Mouse (Mus musculus): ENCODE data around the gene Ubp1. TPM values are rescaled to one million over a fixed set of nuclear protein-coding genes. Genes with fewer than 3 reads are reported as not detected.

Ubp1 gene
- total RNA-seq, 2 experiments from 2014 or later: 53.6 to 54.6 TPM

DNA sequence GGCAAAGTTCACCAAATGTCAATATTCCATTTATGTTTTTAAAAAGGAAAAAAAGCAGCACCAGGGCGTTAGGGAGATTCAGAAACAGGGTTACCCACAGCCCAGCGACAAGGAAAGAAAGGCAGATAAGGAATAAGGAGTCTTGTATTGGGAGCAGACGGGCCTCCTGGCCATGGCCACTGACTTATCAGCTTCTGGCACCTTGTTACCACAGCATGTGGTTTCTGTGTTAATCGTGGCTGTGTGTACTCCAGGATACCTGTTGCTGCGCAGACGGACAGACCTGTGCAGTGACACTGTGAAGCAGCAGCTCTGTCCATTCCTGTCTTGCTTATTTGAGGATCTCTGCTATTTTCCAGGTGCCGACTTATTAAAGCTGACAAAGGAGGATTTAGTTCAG, 38.2 kb downstream of the Ubp1 start:
- no peak for DNase-seq

DNA sequence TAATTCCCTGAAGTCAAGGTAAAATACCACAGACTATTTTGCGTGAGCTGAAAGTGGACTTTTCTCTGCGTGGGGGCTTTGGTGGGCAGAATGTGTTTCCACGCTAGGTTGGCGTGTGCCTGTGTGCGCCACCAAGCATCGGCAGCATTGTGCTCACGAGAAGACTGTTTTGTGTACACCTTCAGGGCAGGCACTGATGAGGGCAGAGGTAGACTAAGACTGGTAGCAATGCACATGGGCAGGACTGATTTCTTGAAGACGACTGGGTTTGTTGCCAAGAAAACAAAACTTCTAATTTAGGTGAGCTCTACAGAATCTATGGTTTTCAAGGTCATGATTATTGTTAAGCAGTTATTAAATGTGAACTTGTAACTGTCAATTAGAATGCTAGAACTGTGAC, 38.7 kb downstream of the Ubp1 start:
- no peak for DNase-seq

DNA sequence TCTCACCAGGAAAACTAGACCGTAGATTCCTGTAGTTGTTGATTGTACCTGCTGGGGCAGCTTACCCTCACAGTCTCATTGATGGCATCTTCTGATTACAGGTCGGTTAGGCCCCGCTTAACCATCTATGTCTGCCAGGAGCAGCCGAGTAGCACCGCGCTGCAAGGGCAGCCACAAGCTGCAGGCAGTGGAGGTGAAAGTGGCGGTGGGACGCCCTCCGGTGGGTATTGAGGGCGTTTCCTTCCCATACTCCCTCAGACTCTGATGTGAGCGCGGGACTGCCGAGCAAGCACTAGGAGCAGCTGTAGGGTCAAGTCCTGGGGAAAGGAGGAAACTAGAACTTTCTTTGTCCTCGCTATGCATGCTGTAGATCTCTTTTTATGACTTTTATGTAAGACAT, 39.3 kb downstream of the Ubp1 start:
- no peak for DNase-seq

DNA sequence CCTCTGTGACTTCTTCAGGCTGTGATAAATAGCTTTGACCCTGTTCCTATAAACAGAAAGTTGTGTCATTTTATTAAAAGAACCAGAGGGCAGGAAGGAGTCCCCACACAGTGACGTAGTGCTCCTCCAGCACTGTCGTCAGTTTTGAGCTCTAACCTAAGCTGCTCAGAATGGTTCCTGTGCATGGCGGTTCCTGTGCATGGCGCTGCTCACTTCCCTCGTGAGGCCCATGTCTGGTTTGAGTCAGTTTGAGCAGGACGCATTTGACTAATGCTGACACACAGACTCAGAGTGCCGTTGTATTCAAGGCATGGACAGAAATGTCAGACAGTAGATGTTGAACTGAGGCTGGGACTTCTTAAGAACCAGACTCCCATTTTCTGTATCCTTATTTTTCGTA, 40.9 kb downstream of the Ubp1 start:
- DNase-seq: no peak

DNA sequence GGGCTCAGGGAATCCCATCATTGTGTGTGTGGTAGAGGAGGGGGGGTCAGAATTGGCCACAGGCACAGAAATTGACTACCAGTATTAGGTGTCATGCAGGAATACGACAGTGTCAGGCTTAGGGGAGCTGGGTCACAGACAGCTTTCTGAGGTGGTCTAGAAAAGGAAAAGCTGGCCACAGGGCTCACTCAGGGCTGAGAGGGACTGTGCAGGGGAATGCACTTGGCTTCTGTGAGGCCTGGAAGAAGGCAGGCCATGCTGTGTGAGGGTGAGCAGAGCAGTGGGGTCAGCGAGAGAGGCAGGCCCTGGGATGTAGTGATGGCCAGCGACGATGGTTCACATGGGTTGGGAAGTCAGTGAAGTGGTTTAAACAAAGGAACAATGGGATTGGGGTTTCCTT, 43.1 kb downstream of the Ubp1 start:
- DNase-seq: no peak

DNA sequence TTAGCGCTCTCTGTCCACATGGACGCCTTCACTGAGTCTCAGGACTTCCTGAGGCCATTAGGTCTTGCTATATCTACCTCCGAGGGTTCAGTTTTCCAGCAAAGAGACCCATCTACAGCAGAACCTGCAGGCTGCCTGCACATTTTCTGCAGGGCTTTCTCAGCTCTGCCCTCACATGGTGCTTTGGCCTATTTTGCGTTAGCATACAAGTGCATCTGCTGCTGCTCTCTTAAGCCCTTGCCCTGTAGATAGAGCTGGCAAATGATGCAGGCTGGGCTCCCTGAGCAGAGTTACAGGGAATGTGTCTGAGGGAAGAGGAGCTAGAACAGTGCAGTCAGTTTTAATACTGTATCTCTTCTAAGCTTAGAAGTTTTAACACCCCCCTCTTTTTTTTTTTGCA, 44.2 kb downstream of the Ubp1 start:
- DNase-seq: no peak

DNA sequence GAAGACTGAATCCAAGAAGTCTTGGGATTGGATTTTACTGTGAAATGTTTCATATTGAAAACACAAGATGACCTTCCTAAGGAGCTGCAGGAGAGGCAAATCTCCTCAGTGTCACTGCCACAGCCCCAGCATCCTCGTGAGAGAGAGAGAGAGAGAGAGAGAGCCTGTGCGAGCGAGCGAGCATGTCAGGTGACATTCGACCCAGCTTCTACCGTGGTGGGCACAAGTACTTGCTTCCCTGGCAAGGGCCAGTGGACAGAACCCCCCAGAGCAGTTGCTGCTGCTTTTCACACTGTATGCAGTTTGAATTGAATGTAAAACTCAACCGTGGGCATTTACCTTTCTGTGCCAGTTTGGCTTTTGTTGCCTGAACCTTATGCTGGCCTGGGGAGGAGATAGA, 44.7 kb downstream of the Ubp1 start:
- DNase-seq: no peak

DNA sequence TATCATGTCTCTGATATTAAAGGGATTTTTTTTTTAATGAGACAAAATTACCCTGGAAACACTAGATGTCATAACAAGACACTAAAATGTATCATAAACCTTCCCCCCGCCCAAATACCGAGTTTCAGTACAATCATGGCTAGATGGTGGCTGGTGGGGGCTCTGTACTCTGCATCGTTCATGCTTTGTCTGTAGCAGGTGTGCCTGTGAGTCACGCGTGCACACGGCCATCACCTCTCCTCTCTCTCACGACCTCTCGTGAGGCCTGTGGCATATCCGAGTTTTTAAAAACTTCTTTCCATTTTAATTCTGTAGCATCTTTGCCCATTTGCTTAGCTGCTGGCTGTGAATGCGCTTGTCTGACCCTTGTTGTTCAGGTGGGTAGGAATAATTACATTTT, 45.5 kb downstream of the Ubp1 start:
- no peak for DNase-seq

DNA sequence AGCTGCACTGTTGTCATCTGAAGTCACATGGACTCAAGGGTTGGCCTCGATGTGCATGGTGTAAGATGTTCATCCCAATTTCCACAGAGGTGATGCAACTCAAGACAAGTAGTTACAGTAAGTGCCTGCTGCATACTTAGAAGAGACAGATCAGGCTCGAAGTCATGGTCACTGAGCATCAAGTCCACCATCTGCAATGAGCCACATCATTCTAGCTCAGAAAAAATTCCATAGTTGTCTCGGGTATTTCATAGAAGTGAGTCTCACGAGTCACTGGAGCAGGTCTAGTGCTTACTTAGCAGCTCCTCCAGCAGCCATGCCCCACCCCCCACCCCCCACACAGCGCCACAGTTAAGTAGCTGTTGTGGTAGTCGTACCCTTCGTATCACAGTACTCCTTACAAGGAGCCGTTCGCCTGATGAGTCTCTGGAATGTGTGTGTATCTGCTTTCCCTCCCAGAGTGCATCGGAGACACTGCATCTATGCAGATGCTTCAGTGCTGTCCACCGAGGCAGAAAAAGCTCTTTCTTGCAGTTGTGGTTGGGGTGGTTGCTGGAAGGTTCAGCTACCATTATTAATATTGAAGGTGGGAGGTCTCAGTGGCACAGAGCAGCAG, 46.6 kb downstream of the Ubp1 start:
- no peak for DNase-seq

DNA sequence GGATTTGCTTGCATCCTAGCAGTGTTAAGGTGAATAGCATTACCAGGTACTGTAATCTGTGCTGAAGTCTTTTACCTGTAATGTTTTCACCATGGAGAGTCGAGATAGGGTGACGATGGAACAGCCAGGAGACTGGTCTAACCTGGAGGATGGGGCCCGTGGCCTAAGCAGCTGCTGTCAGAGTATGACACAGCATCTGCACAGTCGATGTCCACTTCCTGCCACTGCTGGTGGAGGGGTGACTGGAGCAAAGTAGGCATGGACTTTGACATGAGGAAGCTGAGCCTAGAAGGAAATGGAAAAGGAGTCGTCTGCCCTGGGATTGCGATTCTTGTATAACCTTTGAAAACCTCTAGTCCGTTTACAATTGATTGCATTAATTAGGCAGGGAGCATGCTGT, 47.9 kb downstream of the Ubp1 start:
- no peak for DNase-seq

DNA sequence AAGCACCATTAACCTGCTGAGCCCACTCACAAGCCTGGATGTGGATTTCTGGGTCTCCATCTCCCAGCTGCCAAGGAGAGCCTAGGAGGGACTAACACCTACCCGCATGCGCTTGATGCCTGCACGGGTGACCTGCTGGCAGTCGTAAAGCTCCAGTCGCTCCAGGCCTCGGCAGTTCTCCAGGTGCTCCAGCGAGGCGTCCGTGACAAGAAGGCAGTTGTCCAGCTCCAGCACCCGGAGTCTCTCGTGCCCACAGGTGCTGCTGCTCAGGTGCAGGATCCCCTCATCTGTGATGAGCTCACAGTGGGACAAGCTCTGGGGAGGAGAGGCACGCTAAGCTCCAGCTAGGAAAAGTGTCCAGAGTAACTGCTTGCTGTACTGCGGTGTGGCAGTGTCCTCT, 48.6 kb downstream of the Ubp1 start:
- DNase-seq: peak in 1 of 2 experiments; percentile 8

DNA sequence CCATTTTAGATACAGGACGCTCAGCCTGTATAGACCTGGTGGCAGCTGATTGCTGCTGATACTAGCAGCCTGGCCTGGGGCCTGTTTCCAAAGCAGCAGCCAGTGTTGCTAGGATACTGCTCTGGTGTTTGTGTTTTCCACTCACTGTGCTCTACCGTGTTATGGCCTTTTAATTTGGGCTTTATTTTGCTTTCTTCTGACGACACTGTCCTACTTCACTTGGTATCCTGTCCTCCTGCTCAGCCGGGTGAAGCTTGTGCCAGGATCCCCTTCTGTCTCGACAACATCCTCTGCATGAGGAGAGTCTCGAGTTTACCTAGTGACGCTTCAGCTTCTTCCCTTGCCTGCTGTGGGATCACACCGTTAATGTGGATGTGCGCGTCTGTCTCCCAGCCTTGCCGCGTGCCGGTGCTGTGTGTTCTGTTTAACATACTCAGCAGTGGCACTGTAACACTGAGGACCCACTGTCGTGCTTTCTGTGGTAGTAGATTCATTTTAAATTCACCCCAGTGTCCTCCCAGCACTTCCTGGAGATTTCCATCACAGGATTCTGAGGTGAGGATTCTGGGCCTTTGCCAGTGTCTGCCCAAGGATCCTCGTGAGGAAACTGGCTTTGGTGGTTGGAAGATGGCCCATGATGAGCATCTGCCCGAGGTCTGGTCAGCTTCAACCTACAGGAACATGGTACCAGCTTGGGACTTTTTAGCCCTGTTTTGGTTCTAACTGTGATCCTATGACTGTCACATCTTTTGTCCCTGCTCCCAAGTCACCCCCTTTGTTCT, 50.6 kb downstream of the Ubp1 start:
- peak; percentile 20 to 39 for DNase-seq

DNA sequence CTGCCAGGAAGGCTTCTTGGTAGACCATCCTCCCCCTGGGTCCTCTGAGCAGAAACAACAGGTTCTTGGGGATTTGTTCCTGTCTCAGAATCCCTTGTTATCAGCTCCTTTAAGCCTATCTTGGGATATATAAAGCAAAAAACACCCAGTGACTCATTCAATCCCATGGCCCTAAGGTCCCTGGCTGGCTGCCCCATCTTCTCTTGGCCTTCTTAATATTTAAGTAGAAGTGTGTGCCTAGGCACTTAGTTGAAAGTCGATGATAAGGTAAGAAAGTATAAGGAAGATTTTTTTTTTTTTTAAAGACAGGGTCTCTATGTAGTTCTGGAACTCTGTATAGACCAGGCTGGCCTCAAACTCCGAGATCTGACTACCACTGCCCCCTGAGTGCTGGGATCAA, 51.7 kb downstream of the Ubp1 start:
- peak in 1 of 2 experiments; percentile 13 for DNase-seq

DNA sequence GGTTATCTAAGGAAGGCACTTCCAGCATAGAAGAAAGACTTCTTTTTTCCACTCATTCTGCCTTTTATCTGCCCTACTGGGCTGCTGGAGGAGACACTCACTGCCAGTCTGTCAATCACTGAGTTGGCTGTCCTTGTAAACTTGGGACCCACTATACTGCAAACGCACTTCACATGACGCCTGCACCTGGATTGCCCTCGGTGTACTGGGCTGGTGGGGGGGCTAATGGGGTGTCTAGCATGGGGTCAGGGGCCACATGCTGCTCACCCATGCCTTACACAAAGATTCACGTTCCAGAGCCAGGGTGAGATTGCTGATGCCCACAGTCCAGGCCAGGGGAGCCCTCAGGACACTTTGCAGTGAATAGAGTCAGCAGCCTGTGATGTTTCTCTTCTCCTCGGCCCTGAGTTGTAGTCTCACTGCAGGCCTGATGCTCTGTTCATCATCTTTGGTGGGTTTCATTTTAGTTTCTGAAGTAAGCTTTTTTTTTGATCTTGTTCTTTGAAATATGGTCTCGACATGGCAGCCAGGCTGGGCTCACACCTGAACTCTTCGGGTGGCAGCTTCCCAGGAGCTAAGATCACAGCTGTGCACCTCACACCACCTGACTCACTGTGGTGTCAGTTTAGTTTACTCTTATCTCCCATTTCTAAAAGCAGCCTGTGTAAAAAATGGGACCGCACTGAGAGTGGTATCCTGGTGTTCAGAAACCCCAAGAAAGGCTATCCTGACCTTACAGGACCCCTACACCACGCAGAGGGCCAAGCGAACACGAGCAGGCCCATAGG, 52.3 kb downstream of the Ubp1 start:
- DNase-seq: no peak

DNA sequence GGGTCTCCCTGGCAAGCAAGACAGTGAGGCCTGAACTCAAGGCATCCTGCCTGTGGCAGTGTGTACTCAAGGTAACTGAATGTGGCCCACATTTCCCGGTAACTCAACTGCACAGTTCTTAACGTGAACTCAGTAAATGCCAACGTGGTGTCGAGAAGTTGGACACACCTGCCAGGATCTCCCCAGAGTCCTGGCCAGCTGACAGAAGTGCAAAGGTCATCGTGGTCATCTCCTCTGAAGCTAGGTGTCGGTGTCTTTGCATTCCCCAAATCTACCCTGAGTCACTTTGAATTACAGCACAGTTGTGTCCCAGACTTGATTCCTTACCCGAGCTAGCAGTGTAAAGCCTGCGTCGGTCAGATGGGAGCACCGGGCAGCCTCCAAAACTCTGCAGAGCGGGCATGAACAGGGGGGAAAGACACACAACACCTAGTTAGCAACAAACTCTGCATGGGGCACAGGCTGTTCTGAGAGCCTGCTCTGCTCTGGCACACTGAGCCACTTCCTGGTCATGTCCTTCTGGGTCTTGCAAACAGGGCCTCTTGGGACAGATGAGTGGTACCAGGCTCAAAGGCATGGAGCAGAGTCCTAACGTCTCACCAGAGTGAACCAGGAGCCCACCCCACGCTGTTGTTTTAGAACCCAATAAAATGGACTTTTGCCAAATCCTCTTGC, 54.3 kb downstream of the Ubp1 start:
- DNase-seq: no peak

DNA sequence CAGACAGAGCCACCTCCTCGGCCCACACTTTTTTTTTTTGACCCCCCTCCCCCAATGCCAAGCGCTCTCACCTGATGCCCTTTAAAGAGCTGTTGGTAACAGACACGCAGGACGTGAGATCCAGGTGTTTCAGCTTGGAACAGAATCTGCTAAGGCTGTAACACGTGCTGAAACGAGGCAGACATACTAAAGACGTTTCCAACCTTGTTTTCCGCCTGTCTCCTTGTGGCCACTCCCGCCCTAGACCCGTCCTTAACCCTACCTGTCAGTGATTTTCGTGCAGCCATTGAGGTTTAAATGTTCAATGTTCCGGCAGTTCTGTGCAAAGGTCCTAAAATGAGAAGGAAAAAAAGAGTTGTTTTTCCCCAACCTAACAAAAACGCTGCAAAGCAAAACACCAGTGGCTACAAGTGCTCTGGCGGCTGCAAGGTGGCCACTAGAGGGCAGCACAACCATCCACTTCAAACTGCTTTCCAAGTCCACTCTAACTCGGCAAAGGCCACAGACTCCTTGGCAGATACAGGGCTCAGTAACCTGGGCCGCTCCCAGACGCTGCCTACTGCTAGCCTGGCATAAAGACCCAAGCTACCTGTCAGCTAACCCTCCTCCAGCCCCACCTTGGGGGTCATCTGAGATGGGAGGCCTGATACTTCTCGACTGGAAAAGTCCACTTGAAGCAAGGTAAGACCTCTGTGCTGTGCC, 60.0 kb downstream of the Ubp1 start:
- peak; percentile 83 to 88 for DNase-seq

DNA sequence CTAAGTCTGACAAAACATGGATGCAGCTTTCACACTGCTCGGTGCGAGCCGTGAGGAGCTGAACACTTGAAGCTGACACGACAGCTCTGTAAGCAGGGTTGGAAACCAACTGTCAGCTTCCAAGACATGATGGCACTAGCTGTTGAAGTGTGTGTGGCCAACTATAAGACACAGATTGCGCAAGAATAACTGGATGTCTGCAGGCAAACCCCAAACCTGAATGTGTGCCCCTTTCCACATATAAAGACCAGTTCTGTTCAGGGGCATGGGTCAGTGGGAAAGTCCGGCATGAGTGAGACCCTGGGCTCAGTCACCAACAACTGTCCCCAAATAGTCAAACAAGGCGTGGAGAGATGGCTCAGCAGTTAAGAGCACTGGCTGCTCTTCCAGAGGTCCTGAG, 62.1 kb downstream of the Ubp1 start:
- DNase-seq: no peak

DNA sequence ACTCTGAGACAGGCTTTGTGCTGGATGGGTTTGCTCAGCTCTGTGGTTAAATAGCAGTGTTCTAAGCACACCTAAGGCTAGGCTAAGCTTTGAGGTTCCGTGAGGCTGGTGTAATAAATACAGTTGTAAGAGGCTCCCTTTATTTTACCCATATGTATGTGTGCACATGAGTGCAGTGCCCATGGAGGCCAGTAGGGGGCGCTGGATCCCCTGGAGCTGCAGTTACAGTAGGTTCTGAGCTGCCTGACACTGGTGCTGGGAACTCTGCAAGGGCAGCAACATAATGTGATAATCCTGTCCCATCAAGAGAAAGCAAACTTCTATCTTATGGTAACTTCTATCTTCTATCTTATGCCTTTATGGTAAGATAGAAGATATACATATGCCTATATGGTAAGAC, 67.6 kb downstream of the Ubp1 start:
- no peak for DNase-seq

DNA sequence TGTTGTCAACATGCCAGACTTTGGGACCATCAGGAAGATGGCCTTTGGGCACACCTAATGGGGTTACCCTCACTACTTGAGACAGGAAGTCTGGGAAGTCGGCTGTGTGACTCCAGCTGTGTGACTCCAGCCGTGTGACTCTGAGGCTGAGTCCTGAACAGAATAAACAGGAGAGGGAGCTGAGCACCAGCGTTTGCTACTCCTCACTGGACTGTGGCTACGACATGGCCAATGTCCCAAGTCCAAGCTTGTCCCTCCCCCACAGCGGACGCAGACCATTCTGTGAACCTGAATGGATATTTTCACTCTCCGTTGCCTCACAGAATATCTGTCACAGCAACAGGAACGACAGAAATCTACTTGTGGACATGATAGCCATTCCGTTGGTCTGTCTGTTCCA, 76.1 kb downstream of the Ubp1 start:
- DNase-seq: no peak

DNA sequence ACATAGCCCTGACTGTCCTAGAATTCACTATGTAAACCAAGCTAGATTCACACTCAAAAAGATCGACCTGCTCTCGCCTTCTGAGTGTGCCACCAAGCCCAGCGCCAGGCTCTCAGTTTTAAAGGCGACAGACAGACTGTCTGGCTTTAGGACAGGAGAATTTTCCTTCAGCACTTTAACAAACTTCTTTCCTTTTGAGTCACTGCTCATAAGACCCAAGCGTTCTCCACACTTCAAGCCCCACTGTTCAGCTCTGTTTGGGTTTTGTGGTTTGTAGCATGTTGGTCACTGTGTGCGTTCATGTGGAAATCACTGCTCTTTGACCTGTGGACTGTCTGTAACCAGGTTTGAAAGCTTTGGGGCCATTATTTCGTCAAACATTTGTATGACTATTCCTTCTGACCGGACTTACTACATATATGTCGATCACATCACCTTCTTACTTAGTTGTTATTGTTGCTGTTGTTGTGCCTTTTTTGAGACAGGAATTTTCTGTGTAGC, 77.2 kb downstream of the Ubp1 start:
- no peak for DNase-seq

DNA sequence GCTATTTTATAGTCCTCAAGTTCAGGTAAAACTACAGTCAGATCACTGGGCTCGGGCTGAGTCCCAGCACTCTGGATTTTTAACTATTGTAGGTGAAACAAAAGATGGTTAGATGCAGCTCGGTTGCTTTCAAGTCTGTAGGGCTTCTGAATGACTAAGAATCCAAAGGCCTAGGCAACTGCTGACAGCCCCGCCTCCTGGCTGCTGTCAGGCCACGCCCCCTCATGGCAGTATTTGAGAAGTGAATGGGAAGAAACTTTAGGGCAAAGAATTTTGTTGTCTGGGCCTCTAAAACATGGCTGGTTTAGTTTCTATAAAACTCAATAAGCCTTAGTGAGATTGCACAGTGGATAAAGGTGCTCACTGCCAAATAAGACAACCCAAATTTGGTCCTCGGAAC, 78.8 kb downstream of the Ubp1 start:
- no peak for DNase-seq

DNA sequence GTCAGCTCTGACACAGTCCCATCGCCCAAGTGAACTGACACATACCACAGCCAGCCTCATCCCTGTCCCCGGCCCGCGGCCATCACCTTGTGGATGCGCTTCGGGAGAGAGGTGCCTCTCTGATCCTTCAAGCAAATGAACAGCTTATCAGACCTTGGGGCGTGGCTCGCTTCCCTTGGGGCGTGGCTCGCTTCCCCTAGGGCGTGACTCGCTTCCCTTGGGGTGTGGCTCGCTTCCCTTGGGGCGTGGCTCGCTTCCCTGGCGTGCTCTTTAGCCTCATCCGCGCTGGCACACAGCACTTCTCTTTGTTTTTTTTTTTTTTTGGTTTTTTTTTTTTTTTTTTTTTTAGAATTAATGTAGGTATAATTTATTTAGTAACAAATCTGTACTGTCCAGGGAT, 80.5 kb downstream of the Ubp1 start:
- DNase-seq: no peak

Data from adrenal gland, postnatal 36 days (tissue).